Mouse (Mus musculus) embryonic facial prominence, embryonic 15.5 days (tissue): ENCODE measurements around the gene Igsf8. TPM values are rescaled to one million over a fixed set of nuclear protein-coding genes. Genes with fewer than 3 reads are reported as not detected.
A peak's percentile ranks its signal among the peaks of the same experiment; 100 is the strongest.

Source experiments
- ATAC-seq: fragments of 200-750 bp; cut with Nextera tagmentation; 2 replicates; pipeline ENCODE4 v1.8.0; 2017; ENCODE audit warnings: low read depth, moderate TSS enrichment; ENCODE audit not compliant: insufficient number of reproducible peaks, low FRiP score, low TSS enrichment
- H3K27ac ChIP-seq: fragments of 300-500 bp; sonication (generic); replicated peaks from 2 replicates; pipeline ENCODE4 v1.5.1; 2015; ENCODE audit warnings: mild to moderate bottlenecking, inconsistent platforms
- H3K27me3 ChIP-seq: fragments of 300-500 bp; sonication (generic); 2 replicates; pipeline ENCODE4 v1.6.1; 2015; ENCODE audit warnings: inconsistent platforms
- H3K36me3 ChIP-seq: fragments of 300-500 bp; sonication (generic); 2 replicates; pipeline ENCODE4 v1.6.1; 2015; ENCODE audit warnings: mild to moderate bottlenecking, inconsistent platforms
- H3K4me1 ChIP-seq: fragments of 300-500 bp; sonication (generic); 2 replicates; pipeline ENCODE4 v1.6.1; 2015; ENCODE audit warnings: inconsistent platforms
- H3K4me2 ChIP-seq: fragments of 300-500 bp; sonication (generic); replicated peaks from 2 replicates; pipeline ENCODE4 v1.6.1; 2015; ENCODE audit warnings: mild to moderate bottlenecking, inconsistent platforms
- H3K4me3 ChIP-seq: fragments of 300-500 bp; sonication (generic); replicated peaks from 2 replicates; pipeline ENCODE4 v1.5.1; 2015; ENCODE audit warnings: mild to moderate bottlenecking, inconsistent platforms
- H3K9ac ChIP-seq: fragments of 300-500 bp; sonication (generic); 2 replicates; pipeline ENCODE4 v1.6.1; 2015; ENCODE audit warnings: inconsistent platforms
- H3K9me3 ChIP-seq: fragments of 300-500 bp; sonication (generic); replicated peaks from 2 replicates; pipeline ENCODE4 v1.6.1; 2016; ENCODE audit warnings: inconsistent platforms
- WGBS: fragments of 180-500 bp; shearing (Covaris S2); methylation state at CpG from one replicate; pipeline ENCODE4 v1.1.7; 2015; 5-methylcytosine and 5-hydroxymethylcytosine counted together
- polyA plus RNA-seq: library from polyadenylated mRNA; unstranded; fragments of >200 nt; fragmentation: Nextera tagmentation; extraction: Ambion mirVana; gene quantifications from 2 replicates; pipeline ENCODE4 v1.2.1, GENCODE M21; 2015

The Igsf8 gene
- polyA plus RNA-seq, 1 experiment from 2014 or later: 71.9 TPM

GRCm38 (mm10) chr1:172305153-172305552, 43.7 kb downstream of the Igsf8 start:
- H3K4me2 ChIP-seq: no peak overlapping the region
- H3K27ac ChIP-seq: no peak overlapping the region
- H3K4me1 ChIP-seq: peaks cover 27% of the 10 kb centered on the region
- no peak for ATAC-seq
- no peaks in the 10 kb centered on the region for H3K9me3 ChIP-seq
- WGBS: 94% methylated on average over 2 of the region's 2 CpGs
- H3K27me3 ChIP-seq: no peaks in the 10 kb centered on the region
- H3K4me3 ChIP-seq: no peak overlapping the region
- H3K36me3 ChIP-seq: no peaks in the 10 kb centered on the region
- no peak overlapping the region for H3K9ac ChIP-seq

DNA sequence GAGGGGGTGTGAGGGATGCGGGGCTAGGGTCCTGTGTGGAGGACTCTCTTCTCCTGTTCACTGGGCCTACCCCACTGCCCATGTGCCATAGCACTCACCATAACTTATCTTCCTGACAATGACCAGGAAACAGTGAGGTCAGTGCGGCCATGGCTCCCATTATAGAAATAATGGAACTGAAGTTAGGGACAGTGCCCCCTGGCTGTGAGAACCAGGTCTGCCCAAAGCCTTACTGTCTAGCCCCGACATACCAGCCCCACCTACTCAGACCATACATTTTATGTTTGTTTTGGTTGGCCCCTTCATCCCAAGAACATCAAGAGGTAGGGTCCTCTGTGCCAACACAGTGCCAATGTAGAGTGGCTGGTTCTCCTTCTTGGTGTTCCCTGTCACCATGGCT, 44.2 kb downstream of the Igsf8 start:
- Histone ChIP-seq H3K27me3 (no peaks in the 10 kb centered on the region), H3K4me3 (no peak overlapping the region), H3K36me3 (no peaks in the 10 kb centered on the region), H3K9me3 (no peaks in the 10 kb centered on the region), H3K27ac (no peak overlapping the region), H3K4me1 (peaks cover 31% of the 10 kb centered on the region), H3K9ac (no peak overlapping the region), H3K4me2 (no peak overlapping the region)
- no peak for ATAC-seq
- 74% methylated on average over 3 of the region's 3 CpGs for WGBS

DNA sequence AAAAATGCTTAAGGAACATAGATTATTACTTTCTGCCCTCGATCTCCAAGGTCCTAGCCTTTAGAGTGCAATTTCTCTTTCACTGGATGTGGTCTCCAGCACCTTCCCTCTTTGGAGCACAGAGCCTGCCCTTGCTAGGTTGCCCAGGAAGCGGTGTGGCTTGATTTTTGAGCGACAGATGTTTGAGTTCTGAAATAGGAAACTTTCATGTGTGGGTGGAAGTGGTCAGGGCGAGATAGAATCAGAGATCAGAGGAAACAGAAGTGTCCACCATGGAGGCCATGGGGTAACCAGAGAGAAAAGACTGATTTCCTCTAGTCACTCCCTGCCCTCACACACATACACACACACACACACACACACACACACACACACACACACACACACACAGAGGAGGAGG, 44.8 kb downstream of the Igsf8 start:
- WGBS: 64% methylated on average over 4 of the region's 4 CpGs
- no peaks in the 10 kb centered on the region for H3K27me3 ChIP-seq
- no peaks in the 10 kb centered on the region for H3K36me3 ChIP-seq
- H3K4me3 ChIP-seq: no peak overlapping the region
- no peak overlapping the region for H3K9ac ChIP-seq
- no peak overlapping the region for H3K27ac ChIP-seq
- peaks cover 30% of the 10 kb centered on the region for H3K4me1 ChIP-seq
- H3K4me2 ChIP-seq: no peak overlapping the region
- no peak for ATAC-seq
- H3K9me3 ChIP-seq: no peaks in the 10 kb centered on the region

- H3K27me3 ChIP-seq: no peaks in the 10 kb centered on the region
- H3K9me3 ChIP-seq: no peaks in the 10 kb centered on the region
- H3K9ac ChIP-seq: no peak overlapping the region
- H3K4me2 ChIP-seq: no peak overlapping the region
- WGBS: 66% methylated on average over 6 of the region's 6 CpGs
- H3K4me3 ChIP-seq: no peak overlapping the region
- no peak for ATAC-seq
- H3K27ac ChIP-seq: no peak overlapping the region
- no peaks in the 10 kb centered on the region for H3K36me3 ChIP-seq
- H3K4me1 ChIP-seq: peaks cover 32% of the 10 kb centered on the region
Observed at GRCm38 (mm10) chr1:172306885-172307284, 45.4 kb downstream of the Igsf8 start.

DNA sequence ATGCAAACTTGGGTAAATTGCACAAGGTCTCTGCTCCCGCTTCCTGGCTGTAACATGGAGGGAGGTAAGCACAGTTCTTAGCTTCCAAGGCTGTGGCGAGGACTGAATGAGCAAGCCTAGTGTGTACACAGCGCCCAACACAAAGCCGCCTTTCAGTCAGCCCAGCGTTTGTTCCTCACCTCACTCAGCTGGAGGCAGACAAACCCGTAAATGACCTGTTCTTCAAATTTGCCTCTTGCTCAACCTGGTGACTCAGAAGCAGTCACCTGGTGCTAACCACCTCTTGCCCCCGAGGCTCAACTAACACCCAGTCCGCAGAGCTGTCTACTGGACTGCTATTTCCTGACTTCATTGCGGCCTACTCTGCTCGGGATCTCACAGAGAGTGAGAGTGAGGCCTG, 46.5 kb downstream of the Igsf8 start:
- no peak overlapping the region for H3K4me2 ChIP-seq
- no peaks in the 10 kb centered on the region for H3K9me3 ChIP-seq
- H3K9ac ChIP-seq: no peak overlapping the region
- peak overlapping the region; percentile 48; the same call in 1 of the 2 replicates for H3K27ac ChIP-seq
- WGBS: 62% methylated on average over 10 of the region's 10 CpGs
- no peak for ATAC-seq
- H3K36me3 ChIP-seq: no peaks in the 10 kb centered on the region
- no peaks in the 10 kb centered on the region for H3K27me3 ChIP-seq
- H3K4me1 ChIP-seq: peaks cover 36% of the 10 kb centered on the region
- H3K4me3 ChIP-seq: no peak overlapping the region

- WGBS: 92% methylated on average over 1 of the region's 1 CpGs
- Histone ChIP-seq H3K4me3 (no peak overlapping the region), H3K9me3 (no peaks in the 10 kb centered on the region), H3K4me2 (no peak overlapping the region), H3K27ac (peak overlapping the region; percentile 48; the same call in 1 of the 2 replicates), H3K9ac (no peak overlapping the region), H3K36me3 (no peaks in the 10 kb centered on the region), H3K4me1 (peaks cover 40% of the 10 kb centered on the region), H3K27me3 (no peaks in the 10 kb centered on the region)
- ATAC-seq: no peak
Observed at GRCm38 (mm10) chr1:172308409-172308808, 47.0 kb downstream of the Igsf8 start.

GRCm38 (mm10) chr1:172309699-172310398, 48.4 kb downstream of the Igsf8 start:
- peak overlapping the region; percentile 65 for H3K4me2 ChIP-seq
- no peaks in the 10 kb centered on the region for H3K27me3 ChIP-seq
- peak; percentile 81 for ATAC-seq
- no peaks in the 10 kb centered on the region for H3K9me3 ChIP-seq
- WGBS: 1% methylated on average over 14 of the region's 14 CpGs
- peak overlapping the region; percentile 7; the same call in 1 of the 2 replicates for H3K9ac ChIP-seq
- H3K36me3 ChIP-seq: no peaks in the 10 kb centered on the region
- peak overlapping the region; percentile 32 for H3K4me3 ChIP-seq
- H3K4me1 ChIP-seq: peaks cover 47% of the 10 kb centered on the region
- peak overlapping the region; percentile 94 for H3K27ac ChIP-seq

GRCm38 (mm10) chr1:172311248-172311906, 49.9 kb downstream of the Igsf8 start:
- peak overlapping the region; percentile 67 for H3K4me3 ChIP-seq
- no peaks in the 10 kb centered on the region for H3K9me3 ChIP-seq
- H3K4me1 ChIP-seq: peaks cover 47% of the 10 kb centered on the region
- peak overlapping the region; percentile 95 for H3K4me2 ChIP-seq
- H3K27ac ChIP-seq: peak overlapping the region; percentile 94
- 6% methylated on average over 23 of the region's 23 CpGs for WGBS
- no peaks in the 10 kb centered on the region for H3K27me3 ChIP-seq
- peak; percentile 8; the same call in 1 of the 2 replicates for ATAC-seq
- peak overlapping the region; percentile 47 for H3K9ac ChIP-seq
- no peaks in the 10 kb centered on the region for H3K36me3 ChIP-seq

- Histone ChIP-seq H3K4me1 (peaks cover 44% of the 10 kb centered on the region), H3K9me3 (no peaks in the 10 kb centered on the region), H3K27me3 (no peaks in the 10 kb centered on the region), H3K4me2 (peak overlapping the region; percentile 95), H3K36me3 (0 out of 2 replicates have a peak, but pooled peaks cover 2% of the 10 kb centered on the region), H3K27ac (peak overlapping the region; percentile 94), H3K9ac (peak overlapping the region; percentile 47), H3K4me3 (peak overlapping the region; percentile 67)
- peak; percentile 81 for ATAC-seq
- WGBS: under 1% methylated on average over 42 of the region's 55 CpGs
Observed at GRCm38 (mm10) chr1:172311921-172312767, 50.7 kb downstream of the Igsf8 start.

- Histone ChIP-seq H3K27me3 (no peaks in the 10 kb centered on the region), H3K9me3 (no peaks in the 10 kb centered on the region), H3K4me3 (peak overlapping the region; percentile 67), H3K4me1 (peaks cover 41% of the 10 kb centered on the region), H3K36me3 (peaks cover 6% of the 10 kb centered on the region; the same call in 1 of the 2 replicates), H3K9ac (peak overlapping the region; percentile 47), H3K27ac (peak overlapping the region; percentile 94; the same call in 1 of the 2 replicates), H3K4me2 (peak overlapping the region; percentile 95)
- peak; percentile 2; the same call in 1 of the 2 replicates for ATAC-seq
- WGBS: 14% methylated on average over 16 of the region's 16 CpGs
Observed at GRCm38 (mm10) chr1:172312768-172313561, 51.5 kb downstream of the Igsf8 start.
